Mouse (Mus musculus) Muller cell, postnatal 12 days (primary cell): ENCODE results near the gene Kif20b.

Experiments
- DNase-seq: peaks from one replicate; pipeline ENCODE4 v3.0.0-alpha.2; 2015; ENCODE audit errors: inconsistent ontology term

Gene Kif20b

GRCm38 (mm10) chr19:34921652-34922602 lies at the start of gene Kif20b:
TSS of gene Kif20b (plus strand) at chr19:34922361.
- DNase-seq = peak; percentile 95

- no peak for DNase-seq
These were observed 45.5 kb upstream of the Kif20b start for GRCm38 (mm10) chr19:34876676-34877075.

GRCm38 (mm10) chr19:34877898-34878602 lies 44.1 kb upstream of the Kif20b start:
- peak; percentile 92 for DNase-seq

- DNase-seq = peak; percentile 82
These were observed 43.3 kb upstream of the Kif20b start, which contains the start of gene Pank1 for GRCm38 (mm10) chr19:34878603-34879541. TSS of gene Pank1 (minus strand) at chr19:34879455.

GRCm38 (mm10) chr19:34879624-34880023 lies 42.5 kb upstream of the Kif20b start:
- no peak for DNase-seq

- DNase-seq = no peak
These were observed 41.0 kb upstream of the Kif20b start for GRCm38 (mm10) chr19:34881160-34881559.

- DNase-seq = no peak
These were observed 39.7 kb upstream of the Kif20b start for GRCm38 (mm10) chr19:34882443-34882842.

- no peak for DNase-seq
These were observed 38.5 kb upstream of the Kif20b start for GRCm38 (mm10) chr19:34883526-34884224.

GRCm38 (mm10) chr19:34886324-34886723 lies 35.8 kb upstream of the Kif20b start:
- no peak for DNase-seq

- no peak for DNase-seq
These were observed 31.2 kb upstream of the Kif20b start for GRCm38 (mm10) chr19:34890981-34891380.

GRCm38 (mm10) chr19:34891590-34891989 lies 30.6 kb upstream of the Kif20b start:
- DNase-seq = no peak

GRCm38 (mm10) chr19:34895082-34895481 lies 27.1 kb upstream of the Kif20b start:
- no peak for DNase-seq

- DNase-seq = no peak
These were observed 24.8 kb upstream of the Kif20b start for GRCm38 (mm10) chr19:34897082-34897965.

- DNase-seq = no peak
These were observed 23.2 kb upstream of the Kif20b start for GRCm38 (mm10) chr19:34898941-34899340.

GRCm38 (mm10) chr19:34901266-34901665 lies 20.9 kb upstream of the Kif20b start:
- DNase-seq = no peak

- DNase-seq = no peak
These were observed 20.4 kb upstream of the Kif20b start for GRCm38 (mm10) chr19:34901735-34902134.

GRCm38 (mm10) chr19:34904032-34904431 lies 18.1 kb upstream of the Kif20b start:
- no peak for DNase-seq

GRCm38 (mm10) chr19:34905424-34905823 lies 16.7 kb upstream of the Kif20b start:
- DNase-seq = no peak

GRCm38 (mm10) chr19:34906772-34907171 lies 15.4 kb upstream of the Kif20b start:
- no peak for DNase-seq

- DNase-seq = no peak
These were observed 9.8 kb upstream of the Kif20b start for GRCm38 (mm10) chr19:34912366-34912765.
